Mouse (Mus musculus): ENCODE data around the gene Akr1c19. TPM values are rescaled to one million over a fixed set of nuclear protein-coding genes. Genes with fewer than 3 reads are reported as not detected.
"Not testable (repeated sequence)": the region's sequence is repeated elsewhere in the genome, so short reads cannot be mapped to it uniquely, and the experiment has no call there.

The Akr1c19 gene
- polyA plus RNA-seq (2015; fragmentation: Nextera tagmentation; extraction: Ambion mirVana): 45.4 and 51.4 TPM in 2 replicates

- Histone ChIP-seq H3K4me1 (replicated peaks) (no peaks in the 10 kb centered on the region; the same call in 1 of the 2 replicates), H3K4me3 (replicated peaks) (no peak within 1 kb of the TSS), H3K9me3 (replicated peaks) (no peaks in the 10 kb centered on the region), H3K4me2 (no peak within 1 kb of the TSS), H3K9ac (no peak within 1 kb of the TSS), H3K27me3 (no peaks in the 10 kb centered on the region), H3K36me3 (replicated peaks) (no peaks in the 10 kb centered on the region), H3K27ac (replicated peaks) (no peak within 1 kb of the TSS)
- 29% methylated on average over 1 of the region's 1 CpGs for WGBS (ENCODE audit: insufficient replicate concordance)
- ATAC-seq (ENCODE audit: insufficient read depth): no peak
Observed at GRCm38 (mm10) chr13:4228441-4228840, at the start of gene Akr1c19. Gene Akr1c19 (plus strand): TSS chr13:4228700.

- H3K36me3 ChIP-seq (replicated peaks); H3K9ac ChIP-seq; H3K27me3 ChIP-seq; H3K4me1 ChIP-seq (replicated peaks); H3K9me3 ChIP-seq (replicated peaks); ATAC-seq (ENCODE audit: insufficient read depth); H3K27ac ChIP-seq (replicated peaks); H3K4me3 ChIP-seq (replicated peaks); H3K4me2 ChIP-seq: not testable (repeated sequence)
- WGBS (ENCODE audit: insufficient replicate concordance): 72% methylated on average over 4 of the region's 4 CpGs
Observed at GRCm38 (mm10) chr13:4181321-4181720, 47.2 kb upstream of the Akr1c19 start.

GRCm38 (mm10) chr13:4183116-4183515 is 45.4 kb upstream of the Akr1c19 start:
- H3K27ac ChIP-seq (replicated peaks): no peak overlapping the region
- no peak overlapping the region for H3K4me3 ChIP-seq (replicated peaks)
- WGBS (ENCODE audit: insufficient replicate concordance): 62% methylated on average over 9 of the region's 9 CpGs
- H3K9ac ChIP-seq: no peak overlapping the region
- no peaks in the 10 kb centered on the region for H3K27me3 ChIP-seq
- H3K36me3 ChIP-seq (replicated peaks): no peaks in the 10 kb centered on the region
- H3K4me1 ChIP-seq (replicated peaks): no peaks in the 10 kb centered on the region
- no peak overlapping the region for H3K4me2 ChIP-seq
- ATAC-seq (ENCODE audit: insufficient read depth): no peak
- H3K9me3 ChIP-seq (replicated peaks): no peaks in the 10 kb centered on the region

GRCm38 (mm10) chr13:4186641-4187411 is 41.7 kb upstream of the Akr1c19 start:
- not testable (repeated sequence) for H3K4me1 ChIP-seq (replicated peaks); H3K36me3 ChIP-seq (replicated peaks); H3K27ac ChIP-seq (replicated peaks); H3K4me3 ChIP-seq (replicated peaks); H3K9ac ChIP-seq; H3K4me2 ChIP-seq; ATAC-seq (ENCODE audit: insufficient read depth); H3K9me3 ChIP-seq (replicated peaks); H3K27me3 ChIP-seq
- WGBS (ENCODE audit: insufficient replicate concordance): 69% methylated on average over 7 of the region's 7 CpGs

- ATAC-seq (ENCODE audit: insufficient read depth): no peak
- Histone ChIP-seq H3K4me3 (replicated peaks) (no peak overlapping the region), H3K9ac (no peak overlapping the region), H3K4me1 (replicated peaks) (no peaks in the 10 kb centered on the region), H3K27ac (replicated peaks) (no peak overlapping the region), H3K27me3 (no peaks in the 10 kb centered on the region), H3K9me3 (replicated peaks) (no peaks in the 10 kb centered on the region), H3K4me2 (no peak overlapping the region), H3K36me3 (replicated peaks) (no peaks in the 10 kb centered on the region)
- WGBS (ENCODE audit: insufficient replicate concordance): 64% methylated on average over 2 of the region's 2 CpGs
Observed at GRCm38 (mm10) chr13:4188174-4188573, 40.3 kb upstream of the Akr1c19 start.

- Histone ChIP-seq H3K9ac (no peak within 1 kb of the TSS), H3K27ac (replicated peaks) (no peak within 1 kb of the TSS), H3K4me2 (peak within 1 kb of the TSS; percentile 43)
Observed at GRCm38 (mm10) chr13:4190904-4191303, 37.6 kb upstream of the Akr1c19 start, which contains the start of gene Akr1c13. Gene Akr1c13 (plus strand): TSS chr13:4191150.

GRCm38 (mm10) chr13:4192511-4192910 is 36.0 kb upstream of the Akr1c19 start:
- WGBS (ENCODE audit: insufficient replicate concordance): 33% methylated on average over 3 of the region's 3 CpGs
- Histone ChIP-seq H3K4me1 (replicated peaks) (no peaks in the 10 kb centered on the region), H3K4me3 (replicated peaks) (0 out of 2 replicates have a peak overlapping the region, but pooled peaks have one; percentile 2), H3K27me3 (no peaks in the 10 kb centered on the region), H3K9ac (no peak overlapping the region), H3K36me3 (replicated peaks) (no peaks in the 10 kb centered on the region), H3K4me2 (no peak overlapping the region), H3K9me3 (replicated peaks) (no peaks in the 10 kb centered on the region), H3K27ac (replicated peaks) (no peak overlapping the region)
- ATAC-seq (ENCODE audit: insufficient read depth): no peak

More at GRCm38 (mm10) chr13:4190904-4191303, 37.6 kb upstream of the Akr1c19 start, which contains the start of gene Akr1c13:
- no peaks in the 10 kb centered on the region for H3K9me3 ChIP-seq (replicated peaks)
- peak within 1 kb of the TSS; percentile 28 for H3K4me3 ChIP-seq (replicated peaks)
- no peaks in the 10 kb centered on the region for H3K36me3 ChIP-seq (replicated peaks)
- 28% methylated on average over 3 of the region's 3 CpGs for WGBS (ENCODE audit: insufficient replicate concordance)
- no peaks in the 10 kb centered on the region for H3K4me1 ChIP-seq (replicated peaks)
- ATAC-seq (ENCODE audit: insufficient read depth): peak; percentile 78
- H3K27me3 ChIP-seq: no peaks in the 10 kb centered on the region

GRCm38 (mm10) chr13:4206147-4206903 is 22.2 kb upstream of the Akr1c19 start:
- H3K36me3 ChIP-seq (replicated peaks): no peaks in the 10 kb centered on the region
- H3K9me3 ChIP-seq (replicated peaks): no peaks in the 10 kb centered on the region
- H3K4me3 ChIP-seq (replicated peaks): no peak overlapping the region
- H3K9ac ChIP-seq: no peak overlapping the region
- no peaks in the 10 kb centered on the region for H3K27me3 ChIP-seq
- peak; percentile 54; the same call in 1 of the 2 replicates for ATAC-seq (ENCODE audit: insufficient read depth)
- H3K4me1 ChIP-seq (replicated peaks): no peaks in the 10 kb centered on the region
- H3K4me2 ChIP-seq: no peak overlapping the region
- 16% methylated on average over 1 of the region's 1 CpGs for WGBS (ENCODE audit: insufficient replicate concordance)
- H3K27ac ChIP-seq (replicated peaks): no peak overlapping the region

- ATAC-seq (ENCODE audit: insufficient read depth): no peak
- H3K36me3 ChIP-seq (replicated peaks): no peaks in the 10 kb centered on the region
- H3K4me2 ChIP-seq: no peak overlapping the region
- no peaks in the 10 kb centered on the region for H3K9me3 ChIP-seq (replicated peaks)
- WGBS (ENCODE audit: insufficient replicate concordance): 68% methylated on average over 20 of the region's 20 CpGs
- H3K27ac ChIP-seq (replicated peaks): no peak overlapping the region
- no peak overlapping the region for H3K9ac ChIP-seq
- no peaks in the 10 kb centered on the region for H3K4me1 ChIP-seq (replicated peaks)
- H3K27me3 ChIP-seq: no peaks in the 10 kb centered on the region
- no peak overlapping the region for H3K4me3 ChIP-seq (replicated peaks)
Observed at GRCm38 (mm10) chr13:4211560-4212299, 16.8 kb upstream of the Akr1c19 start.

- no peak overlapping the region for H3K27ac ChIP-seq (replicated peaks)
- no peaks in the 10 kb centered on the region for H3K9me3 ChIP-seq (replicated peaks)
- H3K4me1 ChIP-seq (replicated peaks): no peaks in the 10 kb centered on the region
- H3K4me3 ChIP-seq (replicated peaks): no peak overlapping the region
- ATAC-seq (ENCODE audit: insufficient read depth): no peak
- H3K9ac ChIP-seq: no peak overlapping the region
- H3K4me2 ChIP-seq: no peak overlapping the region
- no peaks in the 10 kb centered on the region for H3K36me3 ChIP-seq (replicated peaks)
- WGBS (ENCODE audit: insufficient replicate concordance): 50% methylated on average over 3 of the region's 3 CpGs
- no peaks in the 10 kb centered on the region for H3K27me3 ChIP-seq
Observed at GRCm38 (mm10) chr13:4212309-4212708, 16.2 kb upstream of the Akr1c19 start.

- not testable (repeated sequence) for ATAC-seq (ENCODE audit: insufficient read depth); H3K4me2 ChIP-seq; H3K36me3 ChIP-seq (replicated peaks); H3K27me3 ChIP-seq; H3K9me3 ChIP-seq (replicated peaks); H3K9ac ChIP-seq; H3K4me3 ChIP-seq (replicated peaks); H3K4me1 ChIP-seq (replicated peaks); H3K27ac ChIP-seq (replicated peaks)
- 60% methylated on average over 1 of the region's 1 CpGs for WGBS (ENCODE audit: insufficient replicate concordance)
Observed at GRCm38 (mm10) chr13:4215496-4215895, 13.0 kb upstream of the Akr1c19 start.
